Mouse (Mus musculus): ENCODE data around the gene Ccnd1. TPM values are rescaled to one million over a fixed set of nuclear protein-coding genes. Genes with fewer than 3 reads are reported as not detected.
"Not testable (repeated sequence)": the region's sequence is repeated elsewhere in the genome, so short reads cannot be mapped to it uniquely, and the experiment has no call there.

Gene Ccnd1
- polyA plus RNA-seq, 1 experiment = 27.7 TPM

GRCm38 (mm10) chr7:144896294-144897218, 43.2 kb downstream of the Ccnd1 start, which contains the start of gene Fgf15:
Gene Fgf15 (plus strand): TSS chr7:144896531.
- no peak for TF ChIP-seq POLR2A (IDR thresholded peaks at IDR 0.05; ENCODE audit: extremely low read depth, insufficient read depth, low read length)
- no peak for TF ChIP-seq CTCF (IDR thresholded peaks at IDR 0.05; ENCODE audit: extremely low read depth, insufficient read depth, low read length)
- no peak within 1 kb of the TSS for H3K27ac ChIP-seq (ENCODE audit: insufficient read depth, low read length)

DNA sequence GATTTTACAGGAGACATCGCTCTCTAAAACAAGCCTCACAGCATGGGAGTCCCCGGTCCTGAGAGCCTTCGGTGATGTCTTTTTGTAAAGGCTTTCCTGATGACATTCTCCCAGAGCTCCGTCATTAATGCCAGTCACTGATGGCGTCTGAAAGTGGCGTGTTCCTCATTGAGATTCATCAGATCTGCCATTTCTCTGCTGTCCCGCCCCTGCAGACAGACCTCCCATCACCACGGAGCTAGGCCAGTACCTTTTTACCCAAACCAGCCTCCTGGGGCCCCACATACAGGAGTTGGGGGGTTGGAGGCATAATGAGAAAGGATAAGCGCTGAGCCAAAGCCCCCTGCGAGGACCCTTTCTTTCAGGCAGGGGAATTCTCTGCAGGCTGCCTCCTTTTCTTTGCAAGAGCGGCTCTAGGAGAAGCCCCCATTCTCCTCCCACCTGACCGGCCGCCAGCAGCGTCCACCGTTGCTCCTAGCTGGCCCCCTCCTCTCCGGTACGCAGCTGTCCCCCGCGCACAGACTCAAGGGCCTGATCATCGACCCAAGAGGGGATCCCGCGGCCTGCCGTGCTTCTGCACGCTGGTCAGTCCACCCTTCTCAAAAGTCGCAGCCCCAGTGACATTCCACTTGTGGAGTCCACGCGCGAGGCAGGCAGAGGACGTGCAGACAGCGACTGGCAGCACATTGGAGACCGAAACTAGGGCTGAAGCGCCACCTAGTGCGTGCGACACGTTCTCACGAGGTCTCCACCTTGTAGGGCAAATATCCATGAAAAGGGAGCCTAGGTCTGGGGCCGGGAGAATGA, 44.2 kb downstream of the Ccnd1 start:
- peak overlapping the region; percentile 5; the same call in 1 of the 2 replicates for H3K4me3 ChIP-seq (ENCODE audit: insufficient read depth, low read length)
- no peaks in the 10 kb centered on the region; the same call in 1 of the 2 replicates for H3K4me1 ChIP-seq (ENCODE audit: control insufficient read depth, insufficient read depth, low read length)
- no peak overlapping the region for H3K27ac ChIP-seq (ENCODE audit: insufficient read depth, low read length)
- TF ChIP-seq POLR2A (IDR thresholded peaks at IDR 0.05; ENCODE audit: extremely low read depth, insufficient read depth, low read length) (no peak), CTCF (IDR thresholded peaks at IDR 0.05; ENCODE audit: extremely low read depth, insufficient read depth, low read length) (peak; percentile 91)

More at GRCm38 (mm10) chr7:144896294-144897218, 43.2 kb downstream of the Ccnd1 start, which contains the start of gene Fgf15:
- Histone ChIP-seq H3K4me3 (ENCODE audit: insufficient read depth, low read length) (peak within 1 kb of the TSS; percentile 16; the same call in 1 of the 2 replicates), H3K4me1 (ENCODE audit: control insufficient read depth, insufficient read depth, low read length) (no peaks in the 10 kb centered on the region; the same call in 1 of the 2 replicates)

DNA sequence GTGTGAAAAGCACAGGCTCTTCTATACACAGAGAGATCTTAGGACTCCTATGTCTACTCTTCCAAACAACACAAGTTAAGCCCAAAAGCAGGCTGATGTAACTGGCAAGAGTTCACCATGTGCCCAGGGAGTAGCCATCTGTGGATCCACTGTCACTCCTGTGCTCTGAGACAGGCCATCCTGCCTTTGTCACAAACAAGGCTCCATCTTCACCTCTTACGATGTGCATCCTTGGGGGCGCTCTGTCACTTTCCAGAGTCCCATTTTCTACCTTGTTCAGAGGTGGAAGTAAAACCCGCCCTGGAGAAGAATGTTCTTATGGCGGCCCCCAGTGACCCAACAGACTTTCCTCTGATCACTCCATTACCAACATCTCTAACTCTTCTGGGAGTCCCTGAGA, 45.0 kb downstream of the Ccnd1 start:
- no peak overlapping the region for H3K4me3 ChIP-seq (ENCODE audit: insufficient read depth, low read length)
- TF ChIP-seq CTCF (IDR thresholded peaks at IDR 0.05; ENCODE audit: extremely low read depth, insufficient read depth, low read length) = no peak
- no peak for TF ChIP-seq POLR2A (IDR thresholded peaks at IDR 0.05; ENCODE audit: extremely low read depth, insufficient read depth, low read length)
- no peak overlapping the region for H3K27ac ChIP-seq (ENCODE audit: insufficient read depth, low read length)
- H3K4me1 ChIP-seq (ENCODE audit: control insufficient read depth, insufficient read depth, low read length) = no peaks in the 10 kb centered on the region; the same call in 1 of the 2 replicates

GRCm38 (mm10) chr7:144894191-144894590, 45.5 kb downstream of the Ccnd1 start:
- Histone ChIP-seq H3K27ac (ENCODE audit: insufficient read depth, low read length) (no peak overlapping the region), H3K4me3 (ENCODE audit: insufficient read depth, low read length) (no peak overlapping the region), H3K4me1 (ENCODE audit: control insufficient read depth, insufficient read depth, low read length) (no peaks in the 10 kb centered on the region; the same call in 1 of the 2 replicates)
- no peak for TF ChIP-seq POLR2A (IDR thresholded peaks at IDR 0.05; ENCODE audit: extremely low read depth, insufficient read depth, low read length)
- 0 out of 2 replicates have a peak, but pooled peaks have one; percentile 31 for TF ChIP-seq CTCF (IDR thresholded peaks at IDR 0.05; ENCODE audit: extremely low read depth, insufficient read depth, low read length)

GRCm38 (mm10) chr7:144892322-144892721, 47.4 kb downstream of the Ccnd1 start:
- Histone ChIP-seq H3K27ac (ENCODE audit: insufficient read depth, low read length) (no peak overlapping the region), H3K4me1 (ENCODE audit: control insufficient read depth, insufficient read depth, low read length) (no peaks in the 10 kb centered on the region; the same call in 1 of the 2 replicates), H3K4me3 (ENCODE audit: insufficient read depth, low read length) (no peak overlapping the region)
- TF ChIP-seq CTCF (IDR thresholded peaks at IDR 0.05; ENCODE audit: extremely low read depth, insufficient read depth, low read length) (no peak), POLR2A (IDR thresholded peaks at IDR 0.05; ENCODE audit: extremely low read depth, insufficient read depth, low read length) (no peak)

DNA sequence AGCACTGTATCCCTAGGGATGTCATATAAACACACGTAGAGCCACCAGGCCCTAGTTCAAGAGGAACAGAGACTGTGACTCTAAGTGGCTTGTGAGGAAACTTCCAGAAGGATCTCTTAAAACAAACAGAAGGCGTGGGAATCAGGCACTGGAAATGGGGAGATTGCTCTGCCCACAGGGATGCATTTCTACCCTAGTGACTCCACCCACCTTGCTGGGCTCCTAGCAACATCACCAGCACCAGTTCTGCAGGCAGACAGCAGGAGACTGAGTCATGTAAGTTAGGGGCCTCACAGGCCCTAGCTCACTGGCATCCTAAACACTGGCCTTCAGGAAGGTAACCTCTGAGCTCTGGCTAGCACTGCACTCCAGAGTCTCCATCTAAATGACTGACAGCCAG, 47.9 kb downstream of the Ccnd1 start:
- TF ChIP-seq POLR2A (IDR thresholded peaks at IDR 0.05; ENCODE audit: extremely low read depth, insufficient read depth, low read length) (no peak), CTCF (IDR thresholded peaks at IDR 0.05; ENCODE audit: extremely low read depth, insufficient read depth, low read length) (no peak)
- no peaks in the 10 kb centered on the region; the same call in 1 of the 2 replicates for H3K4me1 ChIP-seq (ENCODE audit: control insufficient read depth, insufficient read depth, low read length)
- no peak overlapping the region for H3K4me3 ChIP-seq (ENCODE audit: insufficient read depth, low read length)
- no peak overlapping the region for H3K27ac ChIP-seq (ENCODE audit: insufficient read depth, low read length)

DNA sequence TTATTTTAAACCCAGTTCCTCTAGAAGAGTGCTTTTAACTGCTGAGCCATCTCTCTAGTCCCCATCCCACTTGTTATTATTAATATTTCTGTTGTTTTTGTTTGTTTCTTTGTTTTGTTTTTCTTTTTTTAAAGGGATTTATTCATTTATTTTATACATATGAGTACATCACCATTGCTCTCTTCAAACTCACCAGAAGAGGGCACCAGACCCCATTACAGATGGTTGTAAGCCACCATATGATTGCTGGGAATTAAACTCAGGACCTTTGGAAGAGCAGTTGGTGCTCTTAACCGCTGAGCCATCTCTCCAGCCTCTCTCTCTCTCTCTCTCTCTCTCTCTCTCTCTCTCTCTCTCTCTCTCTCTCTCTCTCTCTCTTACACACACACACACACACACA, 49.1 kb downstream of the Ccnd1 start:
- not testable (repeated sequence) for H3K27ac ChIP-seq (ENCODE audit: insufficient read depth, low read length); H3K4me1 ChIP-seq (ENCODE audit: control insufficient read depth, insufficient read depth, low read length); H3K4me3 ChIP-seq (ENCODE audit: insufficient read depth, low read length)

GRCm38 (mm10) chr7:144888564-144889299, 51.0 kb downstream of the Ccnd1 start:
- no peak overlapping the region for H3K27ac ChIP-seq (ENCODE audit: insufficient read depth, low read length)
- TF ChIP-seq CTCF (IDR thresholded peaks at IDR 0.05; ENCODE audit: extremely low read depth, insufficient read depth, low read length) (no peak), POLR2A (IDR thresholded peaks at IDR 0.05; ENCODE audit: extremely low read depth, insufficient read depth, low read length) (no peak)
- no peaks in the 10 kb centered on the region for H3K4me1 ChIP-seq (ENCODE audit: control insufficient read depth, insufficient read depth, low read length)
- no peak overlapping the region for H3K4me3 ChIP-seq (ENCODE audit: insufficient read depth, low read length)

- H3K4me3 ChIP-seq (ENCODE audit: insufficient read depth, low read length) = no peak overlapping the region
- no peak overlapping the region for H3K27ac ChIP-seq (ENCODE audit: insufficient read depth, low read length)
- TF ChIP-seq POLR2A (IDR thresholded peaks at IDR 0.05; ENCODE audit: extremely low read depth, insufficient read depth, low read length) (no peak), CTCF (IDR thresholded peaks at IDR 0.05; ENCODE audit: extremely low read depth, insufficient read depth, low read length) (no peak)
- H3K4me1 ChIP-seq (ENCODE audit: control insufficient read depth, insufficient read depth, low read length) = no peaks in the 10 kb centered on the region
Measured at GRCm38 (mm10) chr7:144887672-144888071, 52.1 kb downstream of the Ccnd1 start.

Measured in cortical plate, adult 2 months (tissue).